Mouse (Mus musculus): ENCODE measurements around the gene Strn.

DNA sequence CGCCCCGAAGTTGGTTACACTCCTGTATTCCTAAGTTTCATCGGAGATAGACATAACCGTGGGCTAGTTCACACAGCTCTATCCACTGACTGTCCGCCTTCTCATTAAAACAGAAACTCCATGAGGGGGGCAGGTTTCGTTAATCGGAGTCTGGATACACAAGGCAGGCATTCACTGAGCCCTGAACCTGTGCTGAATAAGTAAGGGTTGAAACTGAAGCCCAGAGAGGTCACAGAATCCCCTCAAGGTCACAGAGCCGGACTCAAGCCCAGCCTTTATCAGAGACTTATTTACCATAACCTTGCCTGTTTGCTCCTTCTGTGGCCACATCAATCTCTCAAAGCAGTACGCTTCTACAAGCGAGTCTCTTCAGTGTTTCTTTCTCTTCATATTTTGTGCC is 2.2 kb downstream of the Strn start:
- TF ChIP-seq CTCF (IDR thresholded peaks at IDR 0.05; ENCODE audit: low read depth) (no peak), EP300 (IDR thresholded peaks at IDR 0.05; ENCODE audit: low read depth) (no peak)

Measured in liver, embryonic 14.5 days (tissue).